Mouse (Mus musculus): Measurements from ENCODE around the gene Asb17.
"Not testable (repeated sequence)": the region's sequence is repeated elsewhere in the genome, so short reads cannot be mapped to it uniquely, and the experiment has no call there.

Gene Asb17

GRCm38 (mm10) chr3:153831873-153832653 lies 11.9 kb upstream of the Asb17 start:
- DNase-seq (ENCODE audit: extremely low spot score, low read depth, low spot score): no peak

DNA sequence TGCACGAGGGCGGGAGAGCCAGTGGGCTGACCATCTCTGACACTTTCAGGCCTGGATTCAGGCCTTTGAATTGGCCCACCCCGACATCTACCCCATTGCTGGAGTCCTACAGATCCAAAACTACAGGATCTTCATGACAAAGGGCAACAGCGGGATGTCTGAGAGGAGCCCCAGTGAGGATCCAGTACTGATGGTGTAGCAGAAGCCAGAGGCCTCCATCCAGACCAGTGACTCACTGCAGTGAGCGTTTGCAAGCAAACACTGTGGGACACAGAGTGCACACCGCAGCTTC lies 11.4 kb upstream of the Asb17 start:
- DNase-seq (ENCODE audit: extremely low spot score, low read depth, low spot score): no peak

DNA sequence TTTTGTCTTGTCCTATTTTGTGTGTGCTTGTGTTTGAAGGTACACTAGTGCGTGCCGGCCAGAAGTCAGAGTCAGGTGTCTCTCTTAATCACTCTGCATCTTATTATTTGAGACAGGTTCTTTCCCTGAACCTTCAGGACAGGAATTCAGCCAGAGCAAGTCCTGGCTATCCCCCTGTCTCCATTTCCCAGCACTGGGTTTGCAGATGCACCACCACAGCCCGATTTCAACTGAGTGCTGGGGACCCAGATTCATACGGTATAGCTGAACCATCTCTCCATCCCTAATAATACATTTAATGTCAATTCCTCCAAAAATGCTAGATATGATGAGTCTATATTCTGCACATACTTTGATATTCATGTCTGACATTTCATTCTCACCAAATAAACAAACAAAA lies 9.9 kb upstream of the Asb17 start:
- no peak for DNase-seq (ENCODE audit: extremely low spot score, low read depth, low spot score)

DNA sequence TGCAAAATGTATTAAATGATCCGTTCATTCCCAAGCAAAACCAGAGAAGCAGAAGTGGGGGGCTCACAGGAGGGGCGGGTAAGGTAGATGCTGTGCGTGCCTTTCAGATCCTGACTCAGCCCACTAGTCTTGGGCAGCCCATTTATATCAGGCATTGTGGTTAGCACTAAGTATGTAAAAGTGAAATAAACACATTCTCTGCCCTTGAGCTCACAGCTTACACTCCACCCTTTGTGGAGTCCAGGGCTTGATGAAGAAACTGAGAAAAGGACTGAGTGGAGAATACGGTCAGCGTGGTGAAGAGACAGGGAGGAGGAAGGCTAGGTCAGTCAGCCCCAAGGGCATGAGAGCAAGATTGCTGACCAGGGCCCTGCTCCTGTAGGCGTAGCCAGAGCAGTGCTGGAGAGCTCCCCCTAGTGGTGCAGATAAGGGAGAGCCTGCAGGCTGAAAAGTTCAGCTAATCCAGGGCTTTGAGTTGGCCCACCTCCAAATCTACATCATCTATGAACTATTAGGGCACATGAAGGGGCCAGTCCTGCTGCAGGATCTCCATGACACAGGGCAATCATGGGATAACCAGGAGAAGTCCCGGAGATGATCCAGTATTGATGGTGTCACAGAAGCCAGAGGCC lies 8.4 kb upstream of the Asb17 start:
- DNase-seq (ENCODE audit: extremely low spot score, low read depth, low spot score): peak; percentile 54

- no peak for DNase-seq (ENCODE audit: extremely low spot score, low read depth, low spot score)
Observed at GRCm38 (mm10) chr3:153836316-153836715, 7.7 kb upstream of the Asb17 start.

GRCm38 (mm10) chr3:153837593-153837992 lies 6.4 kb upstream of the Asb17 start:
- no peak for DNase-seq (ENCODE audit: extremely low spot score, low read depth, low spot score)

DNA sequence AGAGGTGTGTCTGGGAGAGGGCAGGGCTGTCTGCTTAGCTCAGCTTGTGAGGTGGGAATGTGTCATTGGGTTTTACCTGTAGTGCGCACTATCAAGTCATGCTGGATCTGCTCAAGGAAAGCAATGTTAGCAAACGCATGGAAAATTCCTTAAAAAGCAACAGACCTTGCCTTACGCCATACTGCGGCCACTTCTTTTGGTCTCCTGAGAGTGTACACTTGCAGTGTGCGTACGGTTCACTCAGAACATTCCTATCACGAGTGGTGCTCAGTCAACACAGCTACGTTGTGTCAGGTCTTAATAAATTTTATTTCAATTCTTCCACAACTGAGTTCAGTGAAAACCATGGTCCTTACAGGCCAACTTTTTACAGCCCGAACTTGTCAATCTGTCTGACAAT lies 748 bp downstream of the Asb17 start:
- no peak for DNase-seq (ENCODE audit: extremely low spot score, low read depth, low spot score)

GRCm38 (mm10) chr3:153845500-153845899 lies 1.5 kb downstream of the Asb17 start:
- no peak for DNase-seq (ENCODE audit: extremely low spot score, low read depth, low spot score)

- DNase-seq (ENCODE audit: extremely low spot score, low read depth, low spot score): no peak
Observed at GRCm38 (mm10) chr3:153846109-153846508, 2.1 kb downstream of the Asb17 start.

DNA sequence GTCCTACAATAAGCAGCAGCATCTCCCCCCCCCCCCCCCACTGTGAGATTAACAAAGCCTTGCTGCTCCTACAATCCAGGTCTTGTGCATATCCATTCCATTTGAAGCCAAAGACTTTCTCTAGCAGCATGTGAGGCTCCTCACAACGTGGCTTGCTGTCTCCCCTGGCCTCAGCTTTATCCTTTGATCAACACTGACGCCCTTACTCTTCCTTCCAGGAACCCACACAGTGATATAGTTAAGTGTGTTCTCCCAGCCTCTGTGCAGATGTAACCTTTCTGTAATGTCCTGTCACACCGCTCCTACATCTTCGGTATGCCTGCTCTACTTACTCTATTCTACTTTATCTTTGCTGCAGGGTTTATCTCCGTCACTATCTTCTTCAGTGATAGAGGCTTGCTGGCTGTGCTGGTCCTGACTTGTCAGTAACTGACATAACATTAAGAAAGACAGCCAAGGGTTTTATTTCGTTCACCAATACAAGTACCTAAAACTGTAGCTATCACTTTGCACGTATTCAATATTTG lies 3.3 kb downstream of the Asb17 start:
- DNase-seq (ENCODE audit: extremely low spot score, low read depth, low spot score): no peak

DNA sequence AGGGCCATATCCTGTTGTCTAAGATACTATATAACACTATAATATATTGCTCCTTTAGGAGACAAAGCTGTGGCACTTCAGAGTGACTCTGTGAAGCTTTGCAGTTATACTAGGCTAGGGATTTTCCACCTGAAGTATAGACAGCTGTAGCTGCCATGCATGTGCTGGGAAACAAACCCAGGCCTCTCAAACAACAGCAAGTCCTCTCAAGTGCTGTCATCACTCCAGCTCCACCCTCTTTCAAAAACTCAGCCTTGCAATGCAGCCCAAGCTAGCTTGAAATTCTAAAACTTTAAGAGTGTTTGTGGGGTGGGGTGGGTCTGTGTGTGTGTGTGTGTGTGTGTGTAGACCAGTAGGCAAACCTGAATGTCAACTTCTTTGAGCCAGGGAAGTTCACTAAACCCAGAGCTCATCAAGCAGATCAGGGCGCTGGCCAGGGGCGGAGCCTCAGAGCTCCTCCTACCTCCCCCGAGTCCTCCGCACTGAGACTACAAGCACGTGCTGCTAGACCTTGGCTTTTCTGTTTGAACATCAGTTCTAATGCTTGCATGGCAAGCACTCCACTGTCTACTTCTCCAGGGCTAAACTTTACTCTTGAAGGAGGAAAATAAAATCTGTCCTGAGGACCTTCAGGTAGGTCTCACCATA lies 5.5 kb downstream of the Asb17 start:
- no peak for DNase-seq (ENCODE audit: extremely low spot score, low read depth, low spot score)

GRCm38 (mm10) chr3:153850759-153851158 lies 6.8 kb downstream of the Asb17 start:
- no peak for DNase-seq (ENCODE audit: extremely low spot score, low read depth, low spot score)

DNA sequence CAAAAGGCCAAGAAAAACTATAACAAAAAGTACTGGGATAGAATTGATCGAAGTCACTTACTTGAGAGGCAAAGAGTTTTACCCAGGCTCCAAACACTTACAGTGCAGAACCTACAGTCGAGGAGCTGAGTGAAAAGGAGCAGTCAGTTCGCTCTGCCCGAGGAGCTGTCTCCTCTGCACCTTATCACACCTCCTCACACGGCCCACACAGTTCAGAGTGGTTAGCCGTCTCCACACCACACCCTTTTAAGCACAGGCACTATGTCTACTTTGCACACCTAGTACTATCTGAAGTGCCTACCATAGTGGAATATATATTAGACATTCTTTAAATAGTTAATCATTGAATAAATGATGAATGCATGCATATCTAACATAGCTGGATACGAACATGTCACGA lies 8.3 kb downstream of the Asb17 start:
- no peak for DNase-seq (ENCODE audit: extremely low spot score, low read depth, low spot score)

DNA sequence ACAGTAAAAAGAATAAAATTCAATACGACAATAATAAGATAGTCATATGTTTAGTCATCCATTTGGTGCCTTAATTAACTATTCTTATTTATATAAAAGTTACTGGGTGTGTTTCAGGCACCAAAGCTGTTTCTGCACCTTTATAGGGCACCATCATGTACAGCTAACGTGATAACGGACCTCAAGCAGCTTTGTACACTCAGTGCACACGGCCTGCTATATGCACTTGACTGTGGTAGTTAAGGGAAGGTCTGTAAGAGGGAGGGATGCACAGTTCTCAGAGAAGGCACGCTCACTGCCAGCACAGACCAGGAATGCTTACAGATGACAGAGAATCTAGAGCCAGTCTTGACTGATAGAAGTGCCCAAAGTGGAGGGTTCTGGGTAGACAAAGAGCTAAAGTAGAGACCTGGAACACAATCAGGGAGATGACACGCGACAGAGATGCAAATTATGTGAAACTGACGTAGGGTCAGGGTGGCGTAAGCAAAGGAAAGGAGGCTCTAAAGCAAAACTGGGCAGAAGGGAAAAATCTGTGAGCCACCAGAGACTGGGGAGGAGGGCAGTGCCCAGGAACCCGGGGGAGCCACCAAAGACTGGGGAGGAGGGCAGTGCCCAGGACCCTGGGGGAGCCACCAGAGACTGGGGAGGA lies 14.5 kb downstream of the Asb17 start:
- no peak for DNase-seq (ENCODE audit: extremely low spot score, low read depth, low spot score)

GRCm38 (mm10) chr3:153860392-153860791 lies 16.4 kb downstream of the Asb17 start:
- DNase-seq (ENCODE audit: extremely low spot score, low read depth, low spot score): not testable (repeated sequence)

DNA sequence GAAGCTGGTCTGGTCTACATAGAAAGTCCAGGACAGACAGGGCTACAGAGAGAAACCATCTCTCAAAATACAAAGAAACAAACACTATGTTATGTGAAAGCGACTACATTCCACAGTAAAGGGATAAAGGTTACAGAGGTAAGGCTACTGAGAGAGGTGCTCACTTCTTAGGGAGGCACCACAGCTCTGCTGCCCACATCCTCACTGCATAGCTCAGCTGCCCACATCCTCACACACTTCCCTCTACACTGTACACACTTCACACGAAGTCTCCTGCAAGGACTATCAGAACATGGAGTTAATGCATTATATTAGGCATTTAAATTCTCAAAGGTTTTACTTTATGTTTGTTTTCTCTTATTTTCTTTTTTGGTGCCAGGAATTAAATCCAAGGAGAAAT lies 19.8 kb downstream of the Asb17 start:
- no peak for DNase-seq (ENCODE audit: extremely low spot score, low read depth, low spot score)

DNA sequence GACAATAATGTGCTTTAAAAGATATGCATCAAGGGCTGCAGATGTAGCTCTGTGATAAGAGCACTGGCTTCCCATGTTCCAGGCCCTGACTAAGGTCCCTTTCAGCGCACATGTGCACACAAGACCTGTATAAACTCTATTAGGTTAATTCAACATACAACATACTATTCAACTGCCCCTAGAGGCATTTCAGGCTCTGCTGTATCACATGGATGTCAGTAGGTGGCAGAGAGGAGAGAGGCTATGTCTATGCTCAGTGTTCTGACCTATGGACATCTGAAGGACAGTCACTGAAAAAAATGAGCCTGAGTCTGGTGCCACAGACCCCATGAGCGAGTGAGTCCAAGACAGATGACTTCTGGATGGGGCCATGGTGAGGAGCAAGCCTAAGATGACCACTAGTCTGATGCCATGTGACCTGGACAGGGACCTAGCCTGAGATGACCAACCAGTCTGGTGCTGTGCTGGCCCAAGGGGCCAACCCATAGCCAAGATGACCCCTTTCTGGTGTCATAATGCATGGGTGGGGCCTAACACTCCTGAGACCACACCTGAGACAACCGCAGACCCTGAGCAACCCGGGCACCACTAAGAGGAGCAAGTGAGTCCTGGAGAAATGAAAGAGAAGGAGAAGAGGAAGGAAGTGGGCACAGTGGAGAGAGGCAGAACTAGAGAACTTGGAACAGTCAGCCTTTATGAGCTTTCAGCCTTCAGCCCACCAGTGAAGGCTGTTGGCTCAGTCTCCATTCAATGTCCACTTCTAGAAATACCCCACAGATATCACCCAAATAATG lies 20.8 kb downstream of the Asb17 start:
- DNase-seq (ENCODE audit: extremely low spot score, low read depth, low spot score): no peak

DNA sequence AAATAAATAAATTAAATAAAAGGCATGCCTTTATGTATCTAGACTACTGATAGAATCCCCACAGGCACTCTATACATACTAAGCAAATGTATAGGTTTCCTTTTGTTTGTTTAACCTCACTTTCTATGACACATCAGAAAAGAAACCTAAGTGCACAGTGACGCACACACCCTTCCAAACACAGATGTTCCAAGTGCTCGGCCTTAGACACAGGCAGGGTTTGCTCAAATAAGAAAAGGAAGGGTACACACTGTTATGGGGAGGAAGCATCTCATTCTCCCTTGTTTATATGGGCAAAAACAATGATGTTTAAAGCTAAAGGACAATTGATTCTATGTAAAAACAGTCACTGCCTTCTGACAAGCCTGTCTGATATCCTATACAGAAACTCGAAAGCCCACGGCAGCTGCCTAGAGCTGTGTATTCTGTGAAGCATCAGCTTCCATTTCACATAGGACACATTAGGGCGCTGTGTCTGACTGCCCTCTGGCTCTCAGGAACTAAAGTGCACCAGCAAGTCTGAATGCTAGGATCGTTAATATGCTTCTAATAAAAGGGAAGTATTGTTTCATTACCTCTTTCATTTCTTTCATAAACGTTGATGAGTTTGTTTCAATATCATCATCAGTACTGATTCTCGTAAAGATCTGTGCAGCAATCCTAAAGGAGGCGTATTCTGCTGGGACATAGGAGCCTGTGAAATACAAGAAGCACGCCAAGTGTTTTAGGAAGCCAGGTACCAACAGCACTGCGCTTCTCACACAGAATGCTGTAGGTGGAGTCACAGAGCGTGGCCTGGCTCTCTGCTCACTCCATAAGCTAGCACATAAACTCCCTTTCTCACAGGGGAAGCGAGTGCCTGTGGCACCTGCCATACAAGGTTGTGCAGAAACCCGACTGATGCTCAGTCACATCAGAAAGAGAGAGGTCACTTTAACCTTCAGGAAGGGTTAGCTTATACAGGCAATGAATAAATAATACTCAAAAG lies 23.4 kb downstream of the Asb17 start:
- DNase-seq (ENCODE audit: extremely low spot score, low read depth, low spot score): no peak

GRCm38 (mm10) chr3:153871396-153871795 lies 27.4 kb downstream of the Asb17 start:
- DNase-seq (ENCODE audit: extremely low spot score, low read depth, low spot score): no peak

- DNase-seq (ENCODE audit: extremely low spot score, low read depth, low spot score): no peak
Observed at GRCm38 (mm10) chr3:153886296-153886695, 42.3 kb downstream of the Asb17 start.

All from hindlimb bud, embryonic 11.5 days (tissue).